Mouse (Mus musculus) olfactory bulb, adult 2 months (tissue): Measurements from ENCODE around the gene Gm4553.
"Not testable (repeated sequence)": the region's sequence is repeated elsewhere in the genome, so short reads cannot be mapped to it uniquely, and the experiment has no call there.

Experiments used
- CTCF ChIP-seq: fragments of 200-500 bp; IDR thresholded peaks from 2 replicates; pipeline ENCODE4 v1.5.1; 2012; ENCODE audit warnings: low read depth, mild to moderate bottlenecking, low read length, moderate library complexity; ENCODE audit not compliant: insufficient read depth
- POLR2A ChIP-seq: fragments of 200-500 bp; IDR thresholded peaks from 2 replicates; pipeline ENCODE4 v1.6.1; 2012; ENCODE audit warnings: mild to moderate bottlenecking, low read depth, low read length, moderate library complexity; ENCODE audit not compliant: insufficient read depth

DNA sequence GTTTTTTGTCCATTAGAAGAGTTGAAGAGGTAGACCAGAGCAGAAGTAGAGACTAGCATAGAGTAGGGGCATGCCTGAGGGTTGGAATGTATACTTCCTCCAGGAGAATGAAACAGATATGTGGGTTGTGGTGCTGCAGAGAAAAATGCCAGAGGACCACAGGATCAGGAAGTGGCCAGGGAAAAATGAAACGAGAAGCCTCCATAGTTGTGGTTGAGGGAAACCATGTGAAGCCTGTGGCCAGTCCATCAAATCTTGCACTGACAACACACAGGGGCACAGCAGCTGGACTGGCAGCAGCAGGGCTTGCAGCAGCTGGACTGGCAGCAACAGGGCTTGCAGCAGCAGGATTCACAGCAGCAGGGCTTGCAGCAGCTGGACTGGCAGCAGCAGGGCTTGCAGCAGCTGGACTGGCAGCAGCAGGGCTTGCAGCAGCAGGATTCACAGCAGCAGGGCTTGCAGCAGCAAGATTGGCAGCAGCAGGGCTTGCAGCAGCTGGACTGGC, 22.0 kb downstream of the Gm4553 start:
- not testable (repeated sequence) for TF ChIP-seq CTCF, POLR2A
